Mouse (Mus musculus): ENCODE results near the gene H2al1d.
"Not testable (repeated sequence)": the region's sequence is repeated elsewhere in the genome, so short reads cannot be mapped to it uniquely, and the experiment has no call there.

Gene H2al1d

DNA sequence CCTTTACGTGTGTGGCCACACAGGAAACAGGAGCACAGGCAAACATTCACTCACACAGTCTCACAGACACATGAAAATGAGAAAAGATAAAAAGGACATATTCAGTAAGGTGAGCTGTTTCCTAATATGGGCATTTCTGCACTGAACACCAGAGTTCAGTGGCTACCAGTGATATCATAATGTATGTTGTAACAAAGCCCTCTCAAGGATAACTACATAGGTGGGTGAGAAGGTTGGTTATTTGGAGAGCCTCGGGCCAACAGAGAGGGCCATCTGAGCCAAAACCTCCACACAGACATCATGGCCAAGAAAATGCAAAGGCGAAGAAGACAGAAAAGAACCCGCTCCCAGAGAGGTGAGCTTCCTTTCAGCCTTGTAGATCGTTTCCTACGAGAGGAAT lies at the start of gene H2al1d:
Gene H2al1d (plus strand): TSS at position 301 of the 400 bp plus-strand sequence.
- DNase-seq (ENCODE audit: low read depth in 1 of 2, low spot score in 2 of 2) = not testable (repeated sequence)

DNA sequence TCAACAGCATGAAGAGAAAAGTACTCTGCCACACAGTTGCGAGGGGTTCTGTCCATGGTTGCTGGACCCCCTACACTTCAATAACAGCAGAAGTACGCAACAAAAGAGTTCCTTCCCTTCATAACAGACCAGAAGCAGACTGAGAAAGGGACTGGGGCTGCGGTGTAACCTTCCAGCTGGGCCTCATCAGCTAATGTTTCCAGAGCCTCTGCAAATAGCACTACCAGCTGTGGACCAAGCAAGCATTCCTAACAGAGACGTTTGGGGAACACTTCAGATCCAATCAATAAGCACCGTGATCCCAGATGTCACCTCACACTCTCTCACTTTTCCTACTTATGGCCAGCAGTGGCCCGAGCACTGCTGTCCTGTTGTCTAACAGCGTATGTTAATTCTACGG lies 43.7 kb upstream of the H2al1d start:
- DNase-seq (ENCODE audit: low read depth in 1 of 2, low spot score in 2 of 2) = no peak

GRCm38 (mm10) chrX:11267791-11268190 lies 40.8 kb upstream of the H2al1d start:
- no peak for DNase-seq (ENCODE audit: low read depth in 1 of 2, low spot score in 2 of 2)

DNA sequence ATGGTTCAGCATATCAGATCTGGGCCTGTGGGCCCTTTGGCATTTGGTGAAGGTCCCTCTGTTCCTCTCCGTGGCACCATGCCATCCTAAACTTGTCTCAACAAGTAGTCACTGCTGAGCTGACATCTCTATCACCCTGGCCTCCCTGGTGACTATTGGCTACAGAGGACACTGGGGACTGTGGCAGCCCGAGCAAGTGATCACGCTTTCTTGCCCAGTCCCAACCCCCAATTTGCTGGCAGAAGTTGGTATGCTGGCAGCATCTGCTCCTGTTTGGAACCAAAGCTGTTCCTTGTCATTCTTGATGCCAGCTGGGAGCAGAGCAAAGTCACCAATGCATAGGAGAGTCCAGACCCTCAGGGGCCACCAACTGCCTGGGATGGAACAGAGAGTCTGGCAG lies 39.5 kb upstream of the H2al1d start:
- DNase-seq (ENCODE audit: low read depth in 1 of 2, low spot score in 2 of 2) = no peak

- no peak for DNase-seq (ENCODE audit: low read depth in 1 of 2, low spot score in 2 of 2)
These were observed 35.4 kb upstream of the H2al1d start for GRCm38 (mm10) chrX:11273190-11273589.

GRCm38 (mm10) chrX:11277083-11277482 lies 31.5 kb upstream of the H2al1d start:
- no peak for DNase-seq (ENCODE audit: low read depth in 1 of 2, low spot score in 2 of 2)

GRCm38 (mm10) chrX:11280741-11281140 lies 27.9 kb upstream of the H2al1d start:
- no peak for DNase-seq (ENCODE audit: low read depth in 1 of 2, low spot score in 2 of 2)

DNA sequence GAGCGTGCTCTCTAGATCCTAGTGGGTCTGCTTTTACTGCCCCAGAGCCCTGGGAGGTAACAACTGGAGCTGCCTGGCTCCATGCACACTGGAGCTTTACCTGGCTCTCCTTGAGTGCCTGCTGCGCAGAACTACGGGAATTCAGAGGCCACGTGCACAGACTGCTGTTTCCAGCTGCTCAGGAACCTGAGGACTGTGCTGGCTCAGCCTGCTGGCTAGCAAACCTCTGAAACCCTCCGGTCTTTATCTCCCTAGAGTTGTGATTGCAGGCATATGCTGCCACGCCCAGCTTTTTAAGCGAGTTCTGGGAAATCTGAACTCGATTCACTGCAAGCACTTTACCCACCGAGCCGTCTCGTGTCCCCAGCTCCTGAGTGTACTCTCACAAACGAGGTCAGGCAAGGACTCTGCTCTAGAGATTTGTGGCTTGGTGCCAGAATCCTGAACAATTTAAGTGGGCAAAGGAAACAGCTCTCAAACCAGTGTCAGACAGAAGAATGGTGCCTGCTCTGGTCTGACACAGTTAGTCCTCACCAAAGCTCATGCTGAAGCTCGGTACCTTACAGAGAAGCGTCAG lies 20.2 kb upstream of the H2al1d start:
- DNase-seq (ENCODE audit: low read depth in 1 of 2, low spot score in 2 of 2) = no peak

DNA sequence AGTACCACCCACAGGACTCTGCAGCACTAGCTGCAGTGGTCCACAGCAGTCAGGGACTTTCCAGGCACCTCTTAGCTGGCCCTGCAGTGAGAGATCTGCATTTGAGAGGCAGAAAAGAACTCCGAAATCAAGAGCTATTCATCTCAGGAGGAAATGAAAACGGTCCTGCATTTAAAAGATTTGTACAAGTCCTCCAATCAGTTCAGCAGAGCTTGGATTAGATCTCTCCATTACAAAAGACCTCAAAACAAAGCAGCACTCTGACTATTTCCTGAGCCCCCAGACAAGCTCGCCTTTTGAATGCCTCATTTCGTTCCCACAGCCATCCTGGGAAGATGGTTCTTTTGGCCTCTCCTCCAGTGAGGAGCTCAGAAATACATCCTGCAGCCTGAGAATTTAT lies 19.4 kb upstream of the H2al1d start:
- DNase-seq (ENCODE audit: low read depth in 1 of 2, low spot score in 2 of 2) = no peak

DNA sequence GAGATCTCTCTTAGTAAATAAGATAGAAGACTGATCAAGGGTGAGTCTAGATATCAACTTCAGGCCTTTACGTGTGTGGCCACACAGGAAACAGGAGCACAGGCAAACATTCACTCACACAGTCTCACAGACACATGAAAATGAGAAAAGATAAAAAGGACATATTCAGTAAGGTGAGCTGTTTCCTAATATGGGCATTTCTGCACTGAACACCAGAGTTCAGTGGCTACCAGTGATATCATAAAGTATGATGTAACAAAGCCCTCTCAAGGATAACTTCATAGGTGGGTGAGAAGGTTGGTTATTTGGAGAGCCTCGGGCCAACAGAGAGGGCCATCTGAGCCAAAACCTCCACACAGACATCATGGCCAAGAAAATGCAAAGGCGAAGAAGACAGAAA lies 9.7 kb upstream of the H2al1d start, which contains the start of gene H2al1a:
Gene H2al1a (plus strand): TSS at position 301 of the 400 bp plus-strand sequence.
- DNase-seq (ENCODE audit: low read depth in 1 of 2, low spot score in 2 of 2) = not testable (repeated sequence)

- DNase-seq (ENCODE audit: low read depth in 1 of 2, low spot score in 2 of 2) = not testable (repeated sequence)
These were observed 6.5 kb upstream of the H2al1d start, which contains the start of gene H2al1b for GRCm38 (mm10) chrX:11302132-11302531. Gene H2al1b (plus strand): TSS chrX:11302432.

GRCm38 (mm10) chrX:11305355-11305754 lies 3.3 kb upstream of the H2al1d start, which contains the start of gene H2al1c:
Gene H2al1c (plus strand): TSS chrX:11305655.
- DNase-seq (ENCODE audit: low read depth in 1 of 2, low spot score in 2 of 2) = not testable (repeated sequence)

DNA sequence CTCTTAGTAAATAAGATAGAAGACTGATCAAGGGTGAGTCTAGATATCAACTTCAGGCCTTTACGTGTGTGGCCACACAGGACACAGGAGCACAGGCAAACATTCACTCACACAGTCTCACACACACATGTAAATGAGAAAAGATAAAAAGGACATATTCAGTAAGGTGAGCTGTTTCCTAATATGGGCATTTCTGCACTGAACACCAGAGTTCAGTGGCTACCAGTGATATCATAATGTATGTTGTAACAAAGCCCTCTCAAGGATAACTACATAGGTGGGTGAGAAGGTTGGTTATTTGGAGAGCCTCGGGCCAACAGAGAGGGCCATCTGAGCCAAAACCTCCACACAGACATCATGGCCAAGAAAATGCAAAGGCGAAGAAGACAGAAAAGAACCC lies 3.0 kb downstream of the H2al1d start, which contains the start of gene H2al1e:
Gene H2al1e (plus strand): TSS at position 301 of the 400 bp plus-strand sequence.
- DNase-seq (ENCODE audit: low read depth in 1 of 2, low spot score in 2 of 2) = not testable (repeated sequence)

GRCm38 (mm10) chrX:11314858-11315257 lies 6.2 kb downstream of the H2al1d start, which contains the start of gene H2al1f:
Gene H2al1f (plus strand): TSS chrX:11315158.
- DNase-seq (ENCODE audit: low read depth in 1 of 2, low spot score in 2 of 2) = not testable (repeated sequence)

GRCm38 (mm10) chrX:11317956-11318355 lies 9.3 kb downstream of the H2al1d start, which contains the start of gene H2al1g:
Gene H2al1g (plus strand): TSS chrX:11318256.
- not testable (repeated sequence) for DNase-seq (ENCODE audit: low read depth in 1 of 2, low spot score in 2 of 2)

- DNase-seq (ENCODE audit: low read depth in 1 of 2, low spot score in 2 of 2) = not testable (repeated sequence)
These were observed 12.6 kb downstream of the H2al1d start, which contains the start of gene H2al1h for GRCm38 (mm10) chrX:11321192-11321591. Gene H2al1h (plus strand): TSS chrX:11321492.

GRCm38 (mm10) chrX:11324359-11324758 lies 15.7 kb downstream of the H2al1d start, which contains the start of gene H2al1i:
Gene H2al1i (plus strand): TSS chrX:11324659.
- DNase-seq (ENCODE audit: low read depth in 1 of 2, low spot score in 2 of 2) = not testable (repeated sequence)

GRCm38 (mm10) chrX:11327522-11327921 lies 18.9 kb downstream of the H2al1d start, which contains the start of gene H2al1j:
Gene H2al1j (plus strand): TSS chrX:11327822.
- DNase-seq (ENCODE audit: low read depth in 1 of 2, low spot score in 2 of 2) = not testable (repeated sequence)

DNA sequence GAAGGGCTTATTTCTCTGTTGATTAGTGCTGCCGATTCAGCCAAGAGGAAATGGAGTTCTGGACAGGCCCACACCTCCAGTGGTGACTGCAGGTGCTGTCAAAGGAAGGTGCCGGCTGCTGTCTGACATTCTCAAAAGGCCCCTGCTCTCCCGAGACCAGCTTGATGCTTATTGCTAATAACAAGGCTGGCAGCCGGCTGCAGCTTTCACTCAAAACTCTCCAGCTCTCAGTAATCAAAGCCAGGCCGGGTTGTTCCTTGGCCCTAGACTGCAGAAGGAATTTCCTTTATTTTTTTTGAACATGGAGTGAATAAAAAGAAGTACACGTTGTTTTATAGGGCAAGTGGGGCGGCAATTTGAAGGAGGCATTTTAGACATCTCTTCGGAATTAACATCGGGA lies 37.1 kb downstream of the H2al1d start:
- no peak for DNase-seq (ENCODE audit: low read depth in 1 of 2, low spot score in 2 of 2)

DNA sequence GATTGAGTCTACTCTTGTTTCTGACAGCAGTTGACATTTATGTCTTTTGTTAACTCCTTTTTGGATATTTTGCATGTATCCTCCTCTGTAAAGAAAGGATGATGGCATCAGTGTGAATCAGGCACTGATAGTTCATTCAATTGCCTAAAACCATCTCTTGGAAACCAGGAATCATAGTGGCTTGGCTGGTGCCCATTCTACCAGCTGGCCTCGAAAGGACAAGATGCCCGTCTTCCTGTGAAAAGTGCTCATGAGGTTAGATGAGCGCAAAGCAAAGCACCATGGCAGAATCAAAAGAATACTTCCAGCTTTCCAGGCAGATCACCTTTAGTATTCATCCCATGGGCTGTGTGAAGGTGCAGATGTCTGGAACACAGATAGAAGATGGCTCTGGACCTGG lies 38.1 kb downstream of the H2al1d start:
- DNase-seq (ENCODE audit: low read depth in 1 of 2, low spot score in 2 of 2) = no peak
